Mouse (Mus musculus) embryo, embryonic 10.5 days (tissue): ENCODE results near the gene Kcnc3.
A peak's percentile ranks its signal among the peaks of the same experiment; 100 is the strongest.

ENCODE experiments used
- DNase-seq: peaks from one replicate; pipeline ENCODE4 v3.0.0-alpha.2; 2015; ENCODE audit warnings: low spot score

Gene Kcnc3

DNA sequence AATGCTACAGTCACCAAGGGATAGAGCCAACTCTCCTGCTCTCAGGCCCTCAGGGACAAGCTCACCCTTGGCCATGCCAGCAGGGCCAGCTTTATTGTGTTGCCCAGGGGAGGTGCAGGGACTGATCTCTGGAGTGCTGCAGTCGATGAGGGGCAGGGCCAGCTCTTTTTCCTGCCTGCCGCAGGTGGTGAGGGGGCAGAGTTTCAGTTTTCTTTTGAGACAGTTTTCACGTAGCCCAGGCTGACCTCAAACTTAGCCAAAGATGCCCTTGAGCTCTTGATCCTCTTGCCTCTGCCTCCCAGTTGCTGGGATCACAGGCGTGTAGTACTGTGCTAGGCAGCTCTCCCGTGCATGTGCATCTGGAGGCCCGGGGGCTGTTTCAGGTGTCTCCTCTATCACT, 19.5 kb upstream of the Kcnc3 start:
- DNase-seq, result no peak

- DNase-seq, result no peak
Observed at GRCm38 (mm10) chr7:44571811-44572210, 18.7 kb upstream of the Kcnc3 start.

DNA sequence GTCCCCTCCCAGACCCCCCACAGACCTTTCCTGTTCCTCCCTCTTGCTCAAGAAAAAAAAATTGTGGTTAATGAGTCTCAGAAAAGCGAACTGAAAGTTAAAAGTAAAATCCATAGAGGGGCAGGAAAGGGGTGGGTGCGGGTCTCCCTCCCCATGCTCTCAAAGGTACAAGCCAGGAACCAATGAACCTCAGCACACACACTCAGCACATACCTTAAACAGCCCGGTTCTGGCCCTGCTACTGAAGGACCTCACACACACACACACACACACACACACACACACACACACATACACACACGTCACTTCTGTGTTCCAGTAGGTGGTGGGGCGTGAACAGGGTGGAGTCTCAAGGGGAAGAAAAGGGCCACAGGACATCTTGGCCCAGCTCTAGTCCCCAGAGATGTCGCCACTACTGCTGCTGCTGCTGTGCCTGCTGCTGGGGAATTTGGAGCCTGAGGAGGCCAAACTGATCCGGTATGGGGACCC, 18.2 kb upstream of the Kcnc3 start, which contains the start of gene Napsa:
Gene Napsa (plus strand): TSS at position 168 of the 489 bp plus-strand sequence.
- no peak for DNase-seq

DNA sequence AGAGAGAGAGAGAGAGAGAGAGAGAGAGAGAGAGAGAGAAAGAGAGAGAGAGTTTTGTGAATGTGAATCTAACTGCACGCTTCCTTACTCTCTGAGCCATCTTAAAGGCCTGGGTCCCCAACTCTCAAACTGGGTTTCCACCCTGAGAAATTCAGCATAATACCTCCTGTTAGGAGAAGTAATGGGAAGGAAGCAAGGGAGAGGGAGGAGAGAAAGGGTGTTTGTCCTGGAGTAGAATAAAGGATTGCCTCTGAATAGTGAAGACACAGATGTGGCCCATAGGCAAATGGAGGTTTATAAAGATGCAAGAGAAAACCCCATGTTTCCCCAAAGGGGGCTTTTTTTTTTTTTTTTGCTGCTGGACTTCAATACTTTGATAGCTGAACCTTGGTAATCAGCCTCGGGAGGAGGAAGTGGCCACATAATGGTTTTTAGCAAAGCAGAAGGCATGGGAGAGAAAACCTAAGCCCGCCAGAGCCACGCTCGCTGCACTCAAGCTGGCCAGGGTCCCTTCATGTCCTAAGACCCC, 17.4 kb upstream of the Kcnc3 start:
- no peak for DNase-seq

DNA sequence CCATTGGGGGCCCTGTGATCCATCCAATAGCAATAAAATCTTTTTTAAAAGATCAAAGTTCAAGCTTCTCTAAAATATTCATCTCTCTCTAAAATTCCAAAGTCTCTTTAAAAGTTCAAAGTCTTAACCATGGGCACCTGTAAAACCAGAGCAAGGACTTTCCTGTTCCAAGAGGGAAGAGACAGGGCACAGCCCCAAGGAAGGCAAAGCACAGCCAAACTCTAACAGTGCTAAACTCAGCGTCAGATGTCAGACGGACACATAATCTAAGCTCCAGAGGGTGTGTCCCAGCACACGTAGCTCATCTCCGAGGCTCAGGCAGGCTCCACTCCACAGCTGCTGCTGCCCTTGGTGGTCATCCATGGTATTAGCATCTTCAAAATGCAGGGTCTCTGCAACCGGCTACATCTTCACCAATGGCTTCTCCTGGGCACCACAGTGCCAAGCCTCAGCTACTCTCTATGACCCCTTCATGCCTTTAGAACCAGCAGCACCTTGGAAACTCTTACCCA, 14.1 kb upstream of the Kcnc3 start:
- DNase-seq, result no peak

DNA sequence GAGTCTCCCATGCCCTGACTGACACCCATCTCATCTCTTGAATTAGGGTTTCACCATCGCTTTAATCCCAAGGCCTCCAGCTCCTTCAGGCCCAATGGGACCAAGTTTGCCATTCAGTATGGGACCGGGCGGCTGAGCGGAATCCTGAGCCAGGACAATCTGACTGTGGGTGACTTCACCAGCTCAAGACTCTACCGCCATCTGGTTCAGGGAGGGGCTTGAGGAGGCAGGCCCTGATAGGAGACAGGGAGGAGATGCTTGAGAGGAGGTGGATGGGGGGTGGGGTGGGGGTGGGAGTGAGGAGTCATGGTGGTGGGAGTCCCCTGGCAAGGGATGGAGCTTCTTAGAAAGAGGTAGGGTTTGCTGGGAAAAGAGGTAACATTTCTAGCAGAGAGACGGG, 8.8 kb upstream of the Kcnc3 start:
- no peak for DNase-seq

GRCm38 (mm10) chr7:44582709-44583108, 7.8 kb upstream of the Kcnc3 start:
- no peak for DNase-seq

DNA sequence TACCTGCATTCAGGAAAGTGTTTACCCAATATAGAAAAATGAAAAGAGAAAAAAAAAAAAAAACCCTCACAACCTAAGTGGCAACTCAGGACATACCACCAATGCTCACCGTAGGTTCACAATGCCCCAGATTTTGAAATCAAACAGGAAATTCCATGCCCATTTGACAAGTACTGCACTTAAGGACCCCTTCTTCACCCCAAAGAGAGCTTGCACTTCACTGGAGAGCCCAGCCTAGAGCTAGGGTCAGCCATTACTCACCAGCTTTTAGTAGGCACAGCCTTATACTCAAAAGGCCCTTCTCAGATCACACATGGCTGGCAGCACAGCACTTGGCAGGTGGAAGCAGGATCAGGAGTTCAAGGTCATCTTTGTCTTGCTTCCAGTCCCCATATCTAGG, 7.3 kb upstream of the Kcnc3 start:
- no peak for DNase-seq

- no peak for DNase-seq
Observed at GRCm38 (mm10) chr7:44584265-44584804, 6.1 kb upstream of the Kcnc3 start.

DNA sequence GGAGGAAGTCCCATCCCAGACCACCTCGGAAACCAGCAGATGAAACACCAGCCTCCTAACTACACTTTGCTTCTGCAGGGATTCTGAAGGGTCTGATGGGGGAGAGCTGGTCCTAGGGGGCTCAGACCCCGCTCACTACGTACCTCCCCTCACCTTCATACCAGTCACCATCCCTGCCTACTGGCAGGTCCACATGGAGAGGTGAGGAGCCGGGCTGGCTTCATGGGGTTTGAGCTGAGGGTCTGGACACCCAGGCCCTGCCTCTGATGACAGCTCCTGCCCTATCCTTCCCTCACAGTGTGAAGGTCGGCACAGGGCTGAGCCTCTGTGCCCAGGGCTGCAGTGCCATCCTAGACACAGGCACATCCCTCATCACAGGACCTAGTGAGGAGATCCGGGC, 5.5 kb upstream of the Kcnc3 start:
- no peak for DNase-seq

GRCm38 (mm10) chr7:44585606-44586005, 4.9 kb upstream of the Kcnc3 start:
- DNase-seq, result no peak

DNA sequence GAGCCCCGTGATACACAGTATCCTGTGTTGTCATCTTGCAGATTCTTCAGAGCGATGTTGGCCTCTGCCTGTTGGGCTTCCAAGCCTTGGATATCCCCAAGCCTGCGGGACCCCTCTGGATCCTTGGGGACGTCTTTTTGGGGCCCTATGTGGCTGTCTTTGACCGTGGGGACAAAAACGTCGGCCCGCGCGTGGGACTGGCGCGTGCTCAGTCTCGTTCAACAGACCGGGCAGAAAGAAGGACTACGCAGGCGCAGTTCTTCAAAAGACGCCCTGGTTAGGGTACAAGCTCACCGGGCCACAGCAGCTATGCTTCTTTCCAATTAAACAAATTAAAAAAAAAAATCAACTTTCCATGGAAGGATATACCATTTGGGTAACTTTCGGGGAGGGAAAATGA, 3.9 kb upstream of the Kcnc3 start:
- no peak for DNase-seq

DNA sequence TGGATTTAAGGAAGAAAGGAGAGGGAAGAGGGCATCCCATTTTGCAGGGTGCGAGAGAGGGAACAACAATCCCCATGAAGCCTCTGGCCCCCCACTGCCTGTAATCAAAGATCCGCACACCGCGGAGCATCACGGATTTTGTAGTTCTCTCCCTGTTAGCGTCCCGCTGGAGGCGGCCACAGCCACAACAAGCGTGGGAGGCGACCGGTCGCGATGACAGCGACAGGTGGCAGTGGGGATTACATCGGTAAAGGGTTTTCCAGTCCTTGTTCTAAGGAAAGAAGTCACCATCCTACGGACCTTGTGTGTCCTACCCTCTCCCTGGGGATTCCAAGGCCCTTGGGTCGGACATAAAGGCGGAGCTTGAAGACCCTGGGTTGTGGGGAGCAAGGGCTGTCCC, 3.5 kb upstream of the Kcnc3 start:
- DNase-seq, result peak; percentile 90

DNA sequence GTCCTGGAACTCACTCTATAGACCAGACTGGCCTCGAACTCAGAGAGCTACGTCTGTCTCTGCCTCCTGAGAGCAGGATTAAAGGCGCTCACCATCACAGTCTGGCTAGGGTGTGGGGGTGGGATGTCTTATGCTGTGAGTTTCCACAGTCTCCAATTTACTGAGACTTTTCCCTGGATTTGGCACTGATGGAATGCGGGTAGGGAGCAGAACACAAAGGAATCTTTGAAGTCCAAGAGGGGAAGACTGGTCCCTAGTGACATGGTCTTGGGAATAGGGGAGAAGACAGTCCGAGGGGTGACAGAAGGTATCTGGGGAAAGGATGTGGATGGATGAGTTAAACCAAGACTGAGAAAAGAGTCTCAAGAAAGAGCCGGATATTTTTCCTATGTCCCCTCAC, 2.8 kb upstream of the Kcnc3 start:
- DNase-seq, result peak; percentile 10

DNA sequence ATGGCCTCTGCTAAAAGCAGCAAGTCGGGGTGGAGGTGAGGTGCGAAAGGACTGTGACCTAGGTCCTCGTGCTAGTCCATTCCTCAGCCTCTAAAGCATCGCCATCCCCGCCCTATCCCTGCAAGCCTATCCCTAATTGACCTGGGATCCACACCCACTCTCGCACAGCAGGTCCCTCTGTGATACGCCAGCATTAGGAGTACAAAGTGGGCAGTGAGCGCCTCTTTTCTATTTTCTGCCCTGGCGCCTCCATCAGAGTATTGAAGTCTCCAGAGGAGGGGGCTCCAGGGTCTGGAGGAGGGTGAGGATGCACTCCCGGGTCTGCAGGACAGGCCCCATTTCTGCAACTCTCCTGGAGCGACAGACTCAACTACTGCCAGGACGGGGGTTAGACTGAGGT, 2.1 kb upstream of the Kcnc3 start:
- peak; percentile 6 for DNase-seq

- DNase-seq, result peak; percentile 94
Observed at GRCm38 (mm10) chr7:44589149-44589548, 1.3 kb upstream of the Kcnc3 start.

DNA sequence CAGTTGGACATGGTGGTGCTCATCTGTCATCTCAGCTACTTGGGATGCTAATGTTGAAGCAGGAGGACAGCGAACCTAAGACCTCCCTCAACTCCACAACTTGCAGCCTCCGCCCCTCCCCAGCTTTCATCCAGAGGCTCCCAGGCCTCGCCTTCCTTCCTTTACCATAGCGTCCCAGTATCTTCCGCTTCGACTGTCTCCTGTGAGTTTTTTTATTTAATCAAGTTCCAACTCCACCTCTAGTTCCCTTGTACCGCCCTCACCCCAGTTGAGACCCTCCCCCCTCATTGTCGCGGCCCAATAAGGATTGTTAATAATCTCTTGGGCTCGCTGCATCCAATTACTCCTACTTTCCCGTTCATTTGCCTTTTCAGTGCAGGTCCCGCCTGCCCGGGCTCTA, 518 bp upstream of the Kcnc3 start:
- peak; percentile 48 for DNase-seq

GRCm38 (mm10) chr7:44591348-44592116, 1.1 kb downstream of the Kcnc3 start:
- peak; percentile 5 for DNase-seq

- no peak for DNase-seq
Observed at GRCm38 (mm10) chr7:44593051-44593450, 2.6 kb downstream of the Kcnc3 start.

GRCm38 (mm10) chr7:44593775-44594174, 3.3 kb downstream of the Kcnc3 start:
- DNase-seq, result peak; percentile 93

DNA sequence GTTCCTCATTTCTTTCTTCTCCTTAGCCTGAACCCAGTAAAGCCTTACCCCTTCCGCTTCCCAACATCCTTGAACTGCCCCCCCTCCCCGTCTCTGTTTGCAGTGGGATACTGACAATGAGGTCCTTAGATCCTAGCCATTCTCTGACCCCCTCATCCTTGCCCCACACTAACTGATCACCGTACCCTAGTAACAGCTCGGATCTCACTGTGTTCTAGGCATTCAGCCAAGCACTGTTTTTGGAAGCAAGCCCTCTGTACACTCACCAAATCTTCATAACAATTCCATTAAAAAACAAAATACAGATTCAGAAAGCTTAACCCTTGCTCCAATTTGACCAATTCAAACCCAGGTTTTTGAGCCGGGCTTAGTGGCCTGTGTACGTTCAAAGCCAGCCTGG, 3.8 kb downstream of the Kcnc3 start:
- no peak for DNase-seq

DNA sequence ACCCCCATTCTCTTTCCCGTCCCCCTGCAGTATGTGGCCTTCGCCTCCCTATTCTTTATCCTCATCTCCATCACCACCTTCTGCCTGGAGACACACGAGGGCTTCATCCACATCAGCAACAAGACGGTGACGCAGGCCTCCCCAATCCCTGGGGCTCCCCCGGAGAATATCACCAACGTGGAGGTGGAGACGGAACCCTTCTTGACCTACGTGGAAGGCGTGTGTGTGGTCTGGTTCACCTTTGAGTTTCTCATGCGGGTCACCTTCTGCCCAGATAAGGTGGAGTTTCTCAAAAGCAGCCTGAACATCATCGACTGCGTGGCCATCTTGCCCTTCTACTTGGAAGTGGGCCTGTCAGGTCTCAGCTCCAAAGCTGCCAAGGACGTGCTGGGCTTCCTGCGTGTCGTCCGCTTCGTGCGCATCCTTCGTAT, 4.7 kb downstream of the Kcnc3 start:
- no peak for DNase-seq

DNA sequence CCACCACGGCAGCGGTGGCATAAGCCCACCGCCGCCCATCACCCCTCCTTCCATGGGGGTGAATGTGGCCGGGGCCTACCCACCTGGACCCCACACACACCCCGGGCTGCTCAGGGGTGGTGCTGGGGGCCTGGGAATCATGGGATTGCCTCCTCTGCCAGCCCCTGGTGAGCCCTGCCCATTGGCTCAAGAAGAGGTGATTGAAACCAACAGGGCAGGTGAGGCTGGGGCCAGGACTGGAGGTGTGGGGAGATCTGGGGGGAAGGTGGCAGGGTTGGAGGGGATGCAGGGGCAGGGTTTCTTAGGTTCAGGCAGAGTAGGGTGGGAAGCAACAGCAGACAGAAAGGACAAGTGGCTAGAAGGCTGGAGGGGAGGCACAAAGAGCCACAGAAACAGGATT, 5.6 kb downstream of the Kcnc3 start:
- DNase-seq, result no peak
